In the genomic region with DNA sequence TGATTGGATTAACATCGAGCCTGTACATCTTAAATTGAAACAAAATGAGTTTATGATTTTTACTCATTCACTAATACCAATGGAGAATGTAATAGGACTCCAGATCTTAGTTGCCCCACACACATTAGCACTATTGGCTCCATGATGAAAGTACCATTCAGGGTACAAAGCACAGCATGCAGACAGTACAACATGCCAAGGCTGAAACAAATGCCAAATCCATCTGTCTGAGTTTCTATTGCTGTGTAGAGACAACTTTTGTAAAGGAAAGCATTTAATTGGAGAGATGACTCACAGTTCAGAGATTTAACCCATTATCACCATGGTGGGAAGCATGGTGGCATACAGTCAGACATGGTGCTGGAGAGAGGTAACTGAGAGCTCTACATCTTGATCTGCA, we compare ENCODE assay signal across 26 mouse cellular contexts. TPM values are rescaled to one million over a fixed set of nuclear protein-coding genes. Genes with fewer than 3 reads are reported as not detected.
DNase-seq lines count a peak whose midpoint lies in the region; ATAC-seq and TF ChIP-seq lines count a peak whose summit lies in the region.
"Had no signal": no experiment of that assay in that cellular context is flagged by ENCODE, and none has a peak within 500 bp of the region (broad histone marks: within the 10 kb centered on the region; RNA-seq: fewer than 3 reads in every experiment).

No protein-coding gene starts in this region.

- TF ChIP-seq POLR2A in heart, adult 2 months (IDR thresholded peaks at IDR 0.05; ENCODE audit: insufficient read depth, low read depth, low read length): no peak

- H3K27me3 ChIP-seq in forebrain, embryonic 14.5 days (replicated peaks; ENCODE audit: control insufficient read depth, insufficient read depth, low read length): no peaks in the 10 kb centered on the region
- no peaks in the 10 kb centered on the region for H3K27me3 ChIP-seq in forebrain, embryonic 12.5 days
- no peaks in the 10 kb centered on the region for H3K27me3 ChIP-seq in forebrain, postnatal 0 days (ENCODE audit: insufficient read depth, low read length)
- H3K27me3 ChIP-seq in heart, adult 2 months (ENCODE audit: control insufficient read depth, insufficient read depth, low read length): no peaks in the 10 kb centered on the region
- H3K27me3 ChIP-seq: CH12.LX; limb, embryonic 13.5 days; liver, embryonic 13.5 days; neural tube, embryonic 13.5 days had no signal

- no peak overlapping the region for H3K27ac ChIP-seq in forebrain, embryonic 14.5 days (ENCODE audit: low read depth, low read length)
- no peak overlapping the region for H3K27ac ChIP-seq in forebrain, embryonic 12.5 days
- H3K27ac ChIP-seq in left cerebral cortex, adult 2 months: no peak overlapping the region
- H3K27ac ChIP-seq in forebrain, postnatal 0 days (ENCODE audit: low read depth, low read length): no peak overlapping the region
- no peak overlapping the region for H3K27ac ChIP-seq in heart, adult 2 months
- H3K27ac ChIP-seq: gastrocnemius, adult 2 months; limb, embryonic 13.5 days; liver, embryonic 13.5 days; midbrain, embryonic 10.5 days; neural tube, embryonic 13.5 days had no signal

- intact Hi-C loops in left cerebral cortex, postnatal 4 days (cut with DNase I): no loop called here
- intact Hi-C loops in left cerebral cortex, adult 2 months (cut with DNase I): no loop called here
- intact Hi-C loops in heart, adult 2 months (cut with DNase I): no loop called here
- intact Hi-C loops in heart, postnatal 14 days (cut with DNase I): no loop called here

- no peak overlapping the region for H3K9ac ChIP-seq in forebrain, embryonic 14.5 days (ENCODE audit: low read length)
- H3K9ac ChIP-seq in forebrain, embryonic 12.5 days: no peak overlapping the region
- no peak overlapping the region for H3K9ac ChIP-seq in forebrain, postnatal 0 days
- H3K9ac ChIP-seq in heart, adult 2 months (ENCODE audit: low read depth, low read length): no peak overlapping the region
- H3K9ac ChIP-seq: limb, embryonic 13.5 days; liver, embryonic 13.5 days; lung, embryonic 14.5 days; neural tube, embryonic 13.5 days had no signal

- H3K4me1 ChIP-seq in forebrain, embryonic 14.5 days (ENCODE audit: control insufficient read depth, insufficient read depth, low read length): no peaks in the 10 kb centered on the region
- H3K4me1 ChIP-seq in forebrain, embryonic 12.5 days: no peaks in the 10 kb centered on the region
- H3K4me1 ChIP-seq in forebrain, postnatal 0 days (ENCODE audit: insufficient read depth): no peaks in the 10 kb centered on the region
- H3K4me1 ChIP-seq in heart, adult 2 months (ENCODE audit: control insufficient read depth, insufficient read depth, low read length): no peaks in the 10 kb centered on the region
- H3K4me1 ChIP-seq: limb, embryonic 13.5 days; liver, embryonic 13.5 days; neural tube, embryonic 13.5 days had no signal

- H3K4me3 ChIP-seq in forebrain, embryonic 14.5 days (ENCODE audit: low read depth, low read length): no peak overlapping the region
- H3K4me3 ChIP-seq in forebrain, embryonic 12.5 days (replicated peaks): no peak overlapping the region
- H3K4me3 ChIP-seq in left cerebral cortex, adult 2 months: no peak overlapping the region
- no peak overlapping the region for H3K4me3 ChIP-seq in forebrain, postnatal 0 days (ENCODE audit: low read depth, low read length)
- H3K4me3 ChIP-seq in heart, adult 2 months: no peak overlapping the region
- H3K4me3 ChIP-seq: gastrocnemius, adult 2 months; limb, embryonic 13.5 days; liver, embryonic 13.5 days; midbrain, embryonic 10.5 days; neural tube, embryonic 13.5 days had no signal

- no peaks in the 10 kb centered on the region for H3K36me3 ChIP-seq in forebrain, embryonic 14.5 days (ENCODE audit: control insufficient read depth, insufficient read depth, low read length)
- no peaks in the 10 kb centered on the region for H3K36me3 ChIP-seq in forebrain, embryonic 12.5 days (replicated peaks)
- H3K36me3 ChIP-seq in forebrain, postnatal 0 days (ENCODE audit: insufficient read depth): no peaks in the 10 kb centered on the region
- no peaks in the 10 kb centered on the region for H3K36me3 ChIP-seq in heart, adult 2 months (ENCODE audit: control insufficient read depth, insufficient read depth, low read length)
- H3K36me3 ChIP-seq: limb, embryonic 13.5 days; liver, embryonic 13.5 days; midbrain, embryonic 10.5 days; neural tube, embryonic 13.5 days had no signal

- ATAC-seq in forebrain, embryonic 14.5 days: peak; percentile 89; the same call in 1 of the 2 replicates
- no peak for ATAC-seq in forebrain, embryonic 12.5 days (ENCODE audit: low FRiP score)
- ATAC-seq in forebrain, postnatal 0 days: peak; percentile 89

- no peaks in the 10 kb centered on the region for H3K9me3 ChIP-seq in forebrain, embryonic 14.5 days (replicated peaks; ENCODE audit: control insufficient read depth, low read length)
- no peaks in the 10 kb centered on the region for H3K9me3 ChIP-seq in forebrain, embryonic 12.5 days
- no peaks in the 10 kb centered on the region for H3K9me3 ChIP-seq in forebrain, postnatal 0 days (ENCODE audit: low read length)
- H3K9me3 ChIP-seq: limb, embryonic 13.5 days; liver, embryonic 13.5 days; midbrain, embryonic 10.5 days; neural tube, embryonic 13.5 days had no signal

- no peak for TF ChIP-seq CTCF in left cerebral cortex, adult 2 months (IDR thresholded peaks at IDR 0.05)
- TF ChIP-seq CTCF in forebrain, postnatal 0 days (IDR thresholded peaks at IDR 0.05; ENCODE audit: low read depth): no peak
- TF ChIP-seq CTCF in heart, adult 2 months (IDR thresholded peaks at IDR 0.05): no peak

- WGBS in forebrain, embryonic 14.5 days: 36% methylated on average over 1 of the region's 1 CpGs
- 67% methylated on average over 1 of the region's 1 CpGs for WGBS in forebrain, embryonic 12.5 days
- 43% methylated on average over 1 of the region's 1 CpGs for WGBS in forebrain, postnatal 0 days
- 77% methylated on average over 1 of the region's 1 CpGs for WGBS in heart, adult 2 months

- DNase-seq in forebrain, embryonic 14.5 days (ENCODE audit: low spot score): peak; percentile 83
- DNase-seq in left cerebral cortex, postnatal 4 days: peak; percentile 24
- no peak for DNase-seq in left cerebral cortex, adult 2 months (ENCODE audit: extremely low spot score in 1 of 2, low spot score in 2 of 2)
- DNase-seq in forebrain, postnatal 0 days: peak; percentile 69
- peak; percentile 41 to 86 for DNase-seq in layer of hippocampus, postnatal 14 days (ENCODE audit: low spot score in 2 of 2)
- no peak for DNase-seq in heart, adult 2 months
- no peak for DNase-seq in heart, postnatal 14 days
- DNase-seq: cerebellum, adult 11-12 months; gastrocnemius, adult 2 months; heart, postnatal 10 days; kidney, adult 8-10 months; kidney, postnatal 25 days; liver, embryonic 13.5 days; lung, embryonic 14.5 days; lung, postnatal 36 days; thymus, postnatal 25 days had no signal

- H3K79me2 ChIP-seq in heart, adult 2 months (replicated peaks; ENCODE audit: control insufficient read depth, insufficient read depth, low read length): no peaks in the 10 kb centered on the region

- no peak for TF ChIP-seq EP300 in heart, adult 2 months (IDR thresholded peaks at IDR 0.05; ENCODE audit: insufficient read depth, low read depth, low read length)

- H3K4me2 ChIP-seq in forebrain, embryonic 14.5 days (ENCODE audit: low read length): no peak overlapping the region
- H3K4me2 ChIP-seq in forebrain, embryonic 12.5 days: no peak overlapping the region
- H3K4me2 ChIP-seq in forebrain, postnatal 0 days (ENCODE audit: low read depth): no peak overlapping the region
- H3K4me2 ChIP-seq: heart, embryonic 11.5 days; limb, embryonic 13.5 days; liver, embryonic 13.5 days; lung, embryonic 14.5 days; neural tube, embryonic 13.5 days had no signal

RNA-seq across cellular contexts. Expression of gene Agr3, which starts 7.4 kb away (rescaled TPM):
- polyA plus RNA-seq in forebrain, embryonic 14.5 days (2014; fragmentation: Nextera tagmentation; extraction: Ambion mirVana): not detected in 2 replicates
- polyA plus RNA-seq in forebrain, embryonic 12.5 days (2016; fragmentation: Nextera tagmentation; extraction: Ambion mirVana): 0.33 and 0.51 TPM in 2 replicates
- not detected for total RNA-seq in left cerebral cortex, postnatal 4 days (2021)
- total RNA-seq in left cerebral cortex, adult 2 months (2021): not detected
- not detected in 2 replicates for total RNA-seq in forebrain, postnatal 0 days (2014; rRNA removed)
- polyA plus RNA-seq in forebrain, postnatal 0 days (2015; fragmentation: Nextera tagmentation; extraction: Ambion mirVana): not detected in 2 replicates
- not detected for total RNA-seq in layer of hippocampus, postnatal 14 days (2021)
- not detected for total RNA-seq in heart, adult 2 months (2021)
- 0.37 TPM in 1 of 2 replicates, not detected in the other for polyA plus RNA-seq in heart, adult 2 months (2012; rRNA removed)
- total RNA-seq in heart, postnatal 14 days (2021): not detected
- total RNA-seq: CH12.LX; gastrocnemius, adult 2 months; heart, postnatal 10 days; left cerebral cortex, postnatal 10 days; MEL; monocyte, adult 5-6 weeks had no signal
- polyA plus RNA-seq: heart, embryonic 11.5 days; intestine, embryonic 14.5 days; limb, embryonic 13.5 days; liver, embryonic 13.5 days; lung, embryonic 14.5 days; midbrain, embryonic 10.5 days; neural tube, embryonic 13.5 days had no signal

Comparison
In these comparisons a context has a peak if more than half of its experiments do, and no peak if none do; other contexts are left out.
1. DNase-seq: peak in forebrain, embryonic 14.5 days (single experiment), left cerebral cortex, postnatal 4 days (single experiment), forebrain, postnatal 0 days (single experiment) and layer of hippocampus, postnatal 14 days (2 of 2); none in left cerebral cortex, adult 2 months (0 of 2), heart, adult 2 months (0 of 2) and heart, postnatal 14 days (0 of 2).